Mouse (Mus musculus) 3134 (cell line): ENCODE results near the gene Lrba.

Source experiments
- DNase-seq: peaks from one replicate; pipeline ENCODE4 v3.0.0-alpha.2; 2011; ENCODE audit warnings: low spot score; ENCODE audit not compliant: insufficient read length; ENCODE audit errors: extremely low read depth

Lrba gene

GRCm38 (mm10) chr3:86651006-86651405 is 426.5 kb downstream of the Lrba start:
- no peak for DNase-seq

GRCm38 (mm10) chr3:86659326-86659725 is 434.8 kb downstream of the Lrba start:
- no peak for DNase-seq

- no peak for DNase-seq
Measured at GRCm38 (mm10) chr3:86664399-86664798, 439.9 kb downstream of the Lrba start.

- DNase-seq: no peak
Measured at GRCm38 (mm10) chr3:86668146-86668545, 443.7 kb downstream of the Lrba start.

- no peak for DNase-seq
Measured at GRCm38 (mm10) chr3:86677573-86678155, 453.2 kb downstream of the Lrba start.

- DNase-seq: no peak
Measured at GRCm38 (mm10) chr3:86687571-86688209, 463.2 kb downstream of the Lrba start.

- DNase-seq: no peak
Measured at GRCm38 (mm10) chr3:86688438-86688837, 464.0 kb downstream of the Lrba start.

- DNase-seq: peak; percentile 6
Measured at GRCm38 (mm10) chr3:86689305-86689704, 464.8 kb downstream of the Lrba start.

GRCm38 (mm10) chr3:86692779-86693178 is 468.3 kb downstream of the Lrba start:
- DNase-seq: no peak

GRCm38 (mm10) chr3:86693553-86693952 is 469.1 kb downstream of the Lrba start:
- DNase-seq: no peak

- DNase-seq: no peak
Measured at GRCm38 (mm10) chr3:86698947-86699346, 474.5 kb downstream of the Lrba start.

GRCm38 (mm10) chr3:86701163-86701563 is 476.7 kb downstream of the Lrba start:
- DNase-seq: no peak

- DNase-seq: no peak
Measured at GRCm38 (mm10) chr3:86709472-86709871, 485.0 kb downstream of the Lrba start.

- DNase-seq: no peak
Measured at GRCm38 (mm10) chr3:86711530-86711929, 487.1 kb downstream of the Lrba start.

GRCm38 (mm10) chr3:86712758-86713157 is 488.3 kb downstream of the Lrba start:
- DNase-seq: no peak

- DNase-seq: no peak
Measured at GRCm38 (mm10) chr3:86714446-86714845, 490.0 kb downstream of the Lrba start.

- no peak for DNase-seq
Measured at GRCm38 (mm10) chr3:86723415-86724298, 499.2 kb downstream of the Lrba start.

- DNase-seq: no peak
Measured at GRCm38 (mm10) chr3:86725113-86725512, 500.6 kb downstream of the Lrba start.

GRCm38 (mm10) chr3:86738831-86739230 is 514.4 kb downstream of the Lrba start:
- DNase-seq: no peak

GRCm38 (mm10) chr3:86739745-86740144 is 515.3 kb downstream of the Lrba start:
- DNase-seq: no peak

- DNase-seq: no peak
Measured at GRCm38 (mm10) chr3:86745348-86745747, 520.9 kb downstream of the Lrba start.
